9 mouse cellular contexts compared by ENCODE assay signal in the genomic region with DNA sequence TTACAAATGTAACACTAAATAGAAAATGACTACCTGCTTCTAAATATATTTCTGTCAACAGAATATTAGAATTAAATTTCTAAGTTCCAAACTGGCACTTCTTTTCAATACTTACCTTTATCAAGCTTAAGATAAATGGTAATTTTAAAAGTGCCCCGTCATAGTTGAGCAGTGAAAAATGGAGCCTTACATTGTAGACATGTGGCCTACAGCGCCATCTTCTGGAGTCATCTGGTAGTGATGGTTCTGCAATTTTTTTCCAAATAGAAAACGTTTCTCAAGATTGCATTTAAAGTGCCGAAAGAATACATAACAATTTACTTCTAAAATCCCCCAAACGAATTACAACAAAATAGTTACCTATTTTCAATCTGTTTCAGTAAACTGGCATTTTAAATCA.
DNase-seq lines count a peak whose midpoint lies in the region; TF ChIP-seq lines count a peak whose summit lies in the region.
"Had no signal": no experiment of that assay in that cellular context is flagged by ENCODE, and none has a peak within 500 bp of the region (broad histone marks: within the 10 kb centered on the region; RNA-seq: fewer than 3 reads in every experiment).

No protein-coding gene starts in this region.

- TF ChIP-seq POLR2A in bone marrow, adult 2 months (IDR thresholded peaks at IDR 0.05; ENCODE audit: borderline replicate concordance, control insufficient read depth, low read depth, low read length) = no peak

- H3K27ac ChIP-seq in bone marrow, adult 2 months (ENCODE audit: control insufficient read depth, insufficient read depth, low read depth, low read length, poor library complexity) = no peak overlapping the region
- H3K27ac ChIP-seq: limb, embryonic 12.5 days had no signal

- WGBS in bone marrow, adult 2 months = 4% methylated on average over 5 of the region's 5 CpGs

- no peak overlapping the region for H3K4me3 ChIP-seq in bone marrow, adult 2 months (replicated peaks; ENCODE audit: control insufficient read depth, low read depth, low read length)
- H3K4me3 ChIP-seq: limb, embryonic 12.5 days had no signal

- no peaks in the 10 kb centered on the region for H3K4me1 ChIP-seq in bone marrow, adult 2 months (ENCODE audit: control insufficient read depth, insufficient read depth, low read length)

- peak; percentile 22 to 75 for DNase-seq in heart, adult 18-20 months
- no peak for DNase-seq in heart, adult 11 months
- DNase-seq in ovary, postnatal 10 days (ENCODE audit: low spot score) = peak; percentile 14
- DNase-seq in ovary, adult 18-20 months (ENCODE audit: low spot score) = no peak
- DNase-seq in heart, postnatal 4 days = peak; percentile 71
- peak; percentile 65 for DNase-seq in mesoderm, embryonic 11.5 days (ENCODE audit: low read depth, low spot score)
- DNase-seq in natural killer cell, adult 2 months (ENCODE audit: low spot score in 2 of 2) = no peak

- 0 out of 2 replicates have a peak, but pooled peaks have one; percentile 35 for TF ChIP-seq CTCF in bone marrow, adult 2 months (IDR thresholded peaks at IDR 0.05; ENCODE audit: control insufficient read depth, insufficient read depth, low read length)

Comparison
In these comparisons a context has a peak if more than half of its experiments do, and no peak if none do; other contexts are left out.
1. DNase-seq: peak in heart, adult 18-20 months (2 of 2), ovary, postnatal 10 days (single experiment), heart, postnatal 4 days (single experiment) and mesoderm, embryonic 11.5 days (single experiment); none in heart, adult 11 months (single experiment), ovary, adult 18-20 months (single experiment) and natural killer cell, adult 2 months (0 of 2).